Mouse (Mus musculus) thymus, postnatal 4 days (tissue): ENCODE data around the gene Tec.

ENCODE experiments used
- DNase-seq: peaks from one replicate; pipeline ENCODE4 v3.0.0; 2021

The Tec gene

GRCm38 (mm10) chr5:72852301-72852995 is 15.8 kb downstream of the Tec start:
- DNase-seq, result no peak

- DNase-seq, result no peak
These were observed 16.6 kb downstream of the Tec start for GRCm38 (mm10) chr5:72851674-72852098.

GRCm38 (mm10) chr5:72850926-72851673 is 17.2 kb downstream of the Tec start:
- DNase-seq, result no peak

- no peak for DNase-seq
These were observed 19.3 kb downstream of the Tec start for GRCm38 (mm10) chr5:72848889-72849435.

- DNase-seq, result no peak
These were observed 21.6 kb downstream of the Tec start for GRCm38 (mm10) chr5:72846712-72847111.

GRCm38 (mm10) chr5:72845928-72846630 is 22.2 kb downstream of the Tec start:
- DNase-seq, result no peak

- no peak for DNase-seq
These were observed 23.3 kb downstream of the Tec start for GRCm38 (mm10) chr5:72844776-72845495.

- no peak for DNase-seq
These were observed 24.0 kb downstream of the Tec start for GRCm38 (mm10) chr5:72844294-72844693.

GRCm38 (mm10) chr5:72839655-72840054 is 28.6 kb downstream of the Tec start:
- DNase-seq, result no peak

- no peak for DNase-seq
These were observed 29.3 kb downstream of the Tec start for GRCm38 (mm10) chr5:72838976-72839375.

- DNase-seq, result no peak
These were observed 32.6 kb downstream of the Tec start for GRCm38 (mm10) chr5:72835656-72836055.

GRCm38 (mm10) chr5:72832904-72833765 is 35.1 kb downstream of the Tec start:
- DNase-seq, result no peak

- DNase-seq, result no peak
These were observed 36.1 kb downstream of the Tec start for GRCm38 (mm10) chr5:72832191-72832590.

GRCm38 (mm10) chr5:72830988-72831610 is 37.2 kb downstream of the Tec start:
- DNase-seq, result no peak

GRCm38 (mm10) chr5:72829506-72830067 is 38.7 kb downstream of the Tec start:
- DNase-seq, result no peak

GRCm38 (mm10) chr5:72828401-72828800 is 39.9 kb downstream of the Tec start:
- DNase-seq, result no peak

- no peak for DNase-seq
These were observed 40.8 kb downstream of the Tec start for GRCm38 (mm10) chr5:72827435-72827834.

GRCm38 (mm10) chr5:72826445-72826844 is 41.8 kb downstream of the Tec start:
- DNase-seq, result no peak

- no peak for DNase-seq
These were observed 47.6 kb downstream of the Tec start for GRCm38 (mm10) chr5:72820651-72821050.

GRCm38 (mm10) chr5:72820036-72820640 is 48.1 kb downstream of the Tec start:
- no peak for DNase-seq
